Mouse (Mus musculus): Measurements from ENCODE around the gene Itga5.

Itga5 gene

GRCm38 (mm10) chr15:103365471-103366375 lies 840 bp downstream of the Itga5 start:
- no peak for DNase-seq (ENCODE audit: low spot score in 2 of 2)

DNA sequence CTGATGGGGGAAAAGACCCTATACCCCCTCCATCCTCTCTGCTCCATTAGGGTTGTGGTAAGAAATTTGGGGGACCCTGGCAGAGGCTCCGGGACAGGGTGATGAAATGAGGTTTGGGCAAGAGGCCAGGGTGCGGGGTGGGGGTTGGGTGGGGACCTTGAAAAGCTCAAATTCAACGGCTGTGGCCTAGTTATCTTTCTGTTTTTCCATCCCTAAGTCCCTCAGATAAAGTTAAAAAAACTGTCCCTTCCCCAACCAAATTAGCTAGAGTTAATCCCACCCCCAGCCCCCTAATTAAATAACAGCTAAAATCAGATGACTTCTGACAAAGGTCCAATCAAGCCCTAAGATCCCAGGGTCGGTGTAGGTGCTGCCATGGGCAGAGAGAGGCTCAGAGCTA lies 1.8 kb downstream of the Itga5 start:
- DNase-seq (ENCODE audit: low spot score in 2 of 2), result no peak

DNA sequence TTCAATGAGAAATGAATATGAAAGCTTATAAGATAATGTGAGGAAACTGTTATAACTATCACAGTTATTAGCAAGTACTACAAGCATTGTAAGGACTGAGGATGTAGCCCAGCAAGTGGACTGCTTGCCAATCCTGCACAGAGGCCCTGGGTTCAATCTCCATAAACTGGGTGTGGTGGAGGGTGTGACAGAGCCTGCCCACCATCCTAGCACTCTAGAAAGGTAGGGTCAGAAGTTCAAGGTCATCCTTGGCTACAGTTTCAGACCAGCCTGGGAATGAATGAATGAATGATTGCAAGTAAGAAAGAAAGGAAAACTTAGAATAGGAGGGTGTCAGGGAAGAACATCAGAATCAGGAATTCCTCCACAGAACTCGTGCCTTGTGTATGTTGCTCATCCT lies 2.8 kb downstream of the Itga5 start:
- no peak for DNase-seq (ENCODE audit: low spot score in 2 of 2)

DNA sequence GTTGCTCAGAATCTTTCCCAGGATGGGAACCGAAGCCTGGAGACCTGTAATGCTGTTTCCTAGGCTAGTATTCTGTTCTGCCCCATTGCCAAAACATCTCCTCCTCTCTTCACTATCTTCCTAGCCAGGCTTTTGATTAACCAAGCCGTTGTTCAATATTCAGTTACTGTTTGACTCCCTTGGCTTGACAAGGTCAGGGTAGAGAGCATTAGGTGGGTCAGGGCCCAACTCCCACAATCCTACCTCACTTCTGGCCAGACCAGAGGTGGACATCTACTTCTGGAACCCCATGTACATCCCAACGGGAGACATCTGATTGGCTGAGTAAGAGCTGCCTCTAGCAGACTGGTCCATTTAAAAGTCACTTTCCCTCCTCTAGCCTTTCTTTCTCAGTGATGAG lies 3.6 kb downstream of the Itga5 start:
- DNase-seq (ENCODE audit: low spot score in 2 of 2), result no peak

- DNase-seq (ENCODE audit: low spot score in 2 of 2), result no peak
Measured at GRCm38 (mm10) chr15:103362333-103362732, 4.2 kb downstream of the Itga5 start.

GRCm38 (mm10) chr15:103361269-103361668 lies 5.3 kb downstream of the Itga5 start:
- no peak for DNase-seq (ENCODE audit: low spot score in 2 of 2)

DNA sequence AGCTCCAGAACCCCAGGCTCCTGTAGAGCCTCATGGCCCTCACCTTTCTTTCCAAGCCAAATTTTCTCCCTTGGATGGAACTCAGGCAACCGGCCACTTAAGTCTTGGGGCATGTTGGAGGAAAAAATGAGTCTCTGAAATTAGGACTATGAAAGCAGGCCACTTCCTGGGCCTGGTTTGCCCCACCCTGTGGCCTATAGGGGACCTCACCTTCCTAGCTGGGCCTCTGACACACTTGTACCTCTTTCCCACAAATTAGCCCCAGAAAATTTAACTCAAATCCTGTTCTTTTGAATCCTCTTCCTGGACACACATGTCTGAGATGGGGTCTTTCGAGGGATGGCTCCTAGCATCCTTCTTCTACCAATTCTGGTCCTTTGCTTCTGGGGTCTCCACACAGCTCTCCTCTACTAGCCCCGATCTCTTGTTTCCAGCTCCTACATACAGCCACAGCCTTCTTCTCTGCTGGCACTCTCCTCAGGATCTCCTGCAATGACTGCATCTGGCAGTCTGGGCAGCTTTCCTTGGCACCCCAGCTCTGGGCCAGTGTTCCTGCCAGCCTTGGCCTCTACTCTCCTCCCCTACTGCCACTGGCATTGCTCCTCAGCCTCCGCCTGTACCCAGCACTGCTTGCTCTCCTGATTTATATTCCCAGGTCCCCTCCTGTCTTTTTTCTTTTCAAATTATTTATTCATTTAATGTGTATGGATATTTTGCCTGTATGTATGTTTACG lies 6.5 kb downstream of the Itga5 start:
- no peak for DNase-seq (ENCODE audit: low spot score in 2 of 2)

GRCm38 (mm10) chr15:103359122-103359510 lies 7.4 kb downstream of the Itga5 start:
- no peak for DNase-seq (ENCODE audit: low spot score in 2 of 2)

DNA sequence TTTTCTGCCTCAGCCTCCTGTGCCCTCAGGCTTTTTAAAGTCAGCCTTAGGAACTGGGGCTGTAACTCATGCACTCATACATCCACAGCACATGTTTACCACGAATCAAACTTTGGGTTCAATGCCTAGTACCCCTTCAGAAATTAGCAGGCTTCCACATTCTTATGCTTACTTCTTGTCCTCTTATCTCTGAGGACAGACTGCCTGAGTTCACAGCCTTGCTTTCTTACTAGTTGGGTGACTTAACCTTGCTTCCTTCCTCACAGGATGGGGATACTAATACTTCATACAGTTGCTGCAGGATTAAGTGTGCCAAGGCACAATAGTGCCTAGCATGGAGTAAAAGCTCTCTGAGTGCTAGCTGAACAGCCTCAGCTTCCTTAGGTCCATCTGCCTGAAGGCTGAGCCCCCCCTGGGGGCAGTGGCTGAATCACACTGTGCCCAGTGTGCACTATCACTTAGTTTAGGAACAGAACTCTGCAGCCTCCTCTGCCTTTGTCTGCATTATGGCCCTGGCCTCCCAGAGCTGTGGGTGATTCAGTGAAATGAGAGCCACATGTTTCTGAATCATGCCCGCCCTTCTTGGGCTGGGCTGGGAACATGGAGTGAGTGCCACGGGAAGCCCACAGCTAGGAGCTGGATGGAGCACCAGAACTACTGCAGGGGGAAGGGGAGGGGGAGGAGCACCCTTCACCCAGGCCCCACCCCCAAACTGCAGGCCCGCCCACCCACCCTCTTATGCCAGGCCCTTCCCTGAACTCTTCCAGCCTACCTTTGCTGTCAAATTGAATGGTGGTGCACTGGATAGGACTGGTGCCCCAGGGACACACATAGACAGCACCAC lies 8.1 kb downstream of the Itga5 start:
- DNase-seq (ENCODE audit: low spot score in 2 of 2), result no peak

DNA sequence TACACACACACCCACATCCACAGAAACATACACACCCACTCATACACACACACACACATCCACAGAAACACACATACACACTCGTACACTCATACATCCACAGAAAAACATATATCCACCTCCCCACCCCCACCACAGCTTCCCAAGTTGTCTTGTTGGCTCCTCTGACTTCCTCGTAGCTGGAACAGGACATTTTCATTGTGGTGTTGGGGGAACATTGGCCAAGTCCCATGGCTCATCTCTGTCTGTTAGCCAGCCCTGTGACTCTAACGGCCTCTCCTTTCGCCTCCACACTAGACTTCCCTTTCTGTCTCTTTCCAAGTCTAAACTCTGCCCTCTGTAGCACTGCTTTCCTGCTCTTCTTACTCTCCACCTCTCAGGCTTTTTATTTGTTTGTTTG lies 8.7 kb downstream of the Itga5 start:
- DNase-seq (ENCODE audit: low spot score in 2 of 2), result no peak

- DNase-seq (ENCODE audit: low spot score in 2 of 2), result no peak
Measured at GRCm38 (mm10) chr15:103356130-103356529, 10.4 kb downstream of the Itga5 start.

DNA sequence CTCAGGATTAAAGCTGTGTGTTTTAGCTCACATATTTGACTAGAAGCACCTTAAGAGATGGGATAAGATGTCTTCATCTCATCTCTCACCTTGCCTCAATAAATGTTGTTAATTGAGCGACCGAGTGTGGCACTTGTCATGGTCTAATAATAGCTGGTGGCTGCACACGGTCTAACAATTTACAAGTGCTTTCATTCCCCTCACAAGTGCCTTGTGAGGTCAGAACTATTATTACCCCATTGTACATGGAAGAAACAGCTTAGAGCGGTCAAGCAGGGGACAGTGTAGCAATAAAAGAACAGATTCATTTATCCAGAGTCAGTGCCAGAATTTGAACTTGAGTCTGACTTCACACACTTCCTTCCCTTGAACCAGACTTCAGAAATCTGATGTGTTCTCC lies 11.1 kb downstream of the Itga5 start:
- DNase-seq (ENCODE audit: low spot score in 2 of 2), result no peak

DNA sequence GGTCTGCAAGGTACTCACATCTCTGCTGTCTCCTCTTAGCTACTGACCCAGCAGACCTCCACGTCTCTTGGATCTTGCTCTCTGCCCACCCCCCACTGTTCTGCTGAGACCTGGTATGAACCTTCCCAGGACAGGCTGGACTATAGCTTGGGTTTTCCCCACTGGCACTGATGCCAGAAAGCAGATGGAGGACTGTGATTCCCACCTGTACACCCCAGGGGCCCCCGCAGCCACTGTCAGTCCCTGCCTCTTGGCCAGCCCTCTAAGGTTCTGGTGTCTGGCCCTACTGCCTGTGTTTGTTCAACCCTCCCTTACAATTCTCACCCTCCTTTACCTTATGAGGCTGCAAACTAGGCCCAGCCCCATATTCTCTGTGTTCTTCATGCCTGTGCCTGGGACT lies 11.9 kb downstream of the Itga5 start:
- no peak for DNase-seq (ENCODE audit: low spot score in 2 of 2)

- DNase-seq (ENCODE audit: low spot score in 2 of 2), result no peak
Measured at GRCm38 (mm10) chr15:103353511-103354256, 12.9 kb downstream of the Itga5 start.

- peak; percentile 47 to 79 for DNase-seq (ENCODE audit: low spot score in 2 of 2)
Measured at GRCm38 (mm10) chr15:103352856-103353255, 13.7 kb downstream of the Itga5 start.

- peak; percentile 65 to 79 for DNase-seq (ENCODE audit: low spot score in 2 of 2)
Measured at GRCm38 (mm10) chr15:103347275-103347684, 19.3 kb downstream of the Itga5 start.

DNA sequence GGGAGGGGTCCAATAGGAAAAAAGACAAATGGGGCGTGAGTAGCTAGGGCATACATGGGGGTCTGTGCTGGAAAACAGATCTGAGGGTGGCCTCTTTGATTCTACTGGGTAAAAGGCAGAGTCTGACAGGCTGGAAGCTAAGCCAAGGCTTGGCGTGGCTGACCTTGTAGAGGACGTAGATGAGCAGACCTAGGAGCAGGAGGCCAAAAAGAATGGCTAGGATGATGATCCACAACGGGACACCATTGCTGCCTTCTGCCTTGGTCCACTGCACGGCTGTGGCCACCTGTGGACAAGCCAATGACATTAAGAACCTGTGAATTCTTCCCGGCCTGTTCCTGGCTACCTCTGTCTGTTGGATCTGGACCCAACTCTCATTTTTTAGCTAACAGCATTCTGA lies 20.8 kb downstream of the Itga5 start:
- no peak for DNase-seq (ENCODE audit: low spot score in 2 of 2)

DNA sequence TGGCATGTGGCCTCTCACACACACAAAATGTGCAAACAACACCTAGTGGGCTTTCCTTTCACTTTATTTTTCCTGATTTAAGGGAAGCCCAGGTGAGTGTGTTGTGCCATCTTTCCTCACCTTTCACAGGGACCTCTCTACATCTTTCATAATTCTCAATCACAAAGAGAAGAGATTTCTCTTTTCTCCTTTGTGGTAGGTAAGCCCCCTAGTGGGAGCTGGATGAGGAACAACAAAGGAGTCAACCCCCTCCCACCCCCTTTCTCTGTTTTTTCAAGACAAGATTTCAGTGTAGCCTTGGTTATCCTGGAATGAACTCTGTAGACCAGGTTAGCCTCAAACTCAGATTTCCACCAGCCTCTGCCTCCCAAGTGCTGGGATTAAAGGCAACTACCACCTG lies 23.0 kb downstream of the Itga5 start:
- DNase-seq (ENCODE audit: low spot score in 2 of 2), result no peak

DNA sequence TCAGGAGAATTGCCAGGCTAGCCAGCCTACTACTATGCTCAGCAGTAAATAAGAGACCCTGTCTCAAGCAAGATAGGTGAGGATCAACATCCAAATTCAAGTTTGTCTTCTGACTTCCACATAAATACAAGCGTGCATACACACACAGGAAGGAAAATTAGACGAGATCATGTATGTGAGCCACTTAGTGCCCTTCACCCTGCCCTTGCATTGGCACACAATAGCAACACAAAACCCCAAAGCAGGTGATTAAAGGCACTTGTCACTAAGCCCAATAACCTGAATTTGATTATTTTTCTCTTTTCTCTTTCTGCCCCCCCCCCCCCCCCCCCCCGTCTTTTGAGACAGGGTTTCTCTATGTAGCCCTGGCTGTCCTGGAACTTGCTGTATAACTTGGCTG lies 23.6 kb downstream of the Itga5 start:
- DNase-seq (ENCODE audit: low spot score in 2 of 2), result no peak

DNA sequence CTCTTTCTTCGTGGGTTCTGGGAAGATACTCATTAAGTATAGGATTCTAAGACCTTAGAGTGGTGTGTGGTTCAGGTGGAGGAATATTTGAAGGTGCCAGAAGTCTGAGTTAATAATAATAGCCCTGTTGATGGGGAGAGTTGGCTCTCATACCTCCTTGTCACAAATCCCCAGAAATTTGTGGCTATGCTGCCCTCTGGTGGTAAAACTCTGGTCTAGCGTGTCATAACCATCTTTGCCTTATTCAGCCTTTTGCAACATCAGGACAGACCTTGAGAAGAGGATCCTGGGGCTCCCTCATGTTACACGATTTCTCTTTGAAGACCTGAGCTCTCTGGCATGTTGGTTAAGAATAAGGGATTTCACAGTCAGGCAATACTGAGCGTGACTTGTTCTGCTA lies 24.1 kb downstream of the Itga5 start:
- DNase-seq (ENCODE audit: low spot score in 2 of 2), result peak; percentile 75 to 87

DNA sequence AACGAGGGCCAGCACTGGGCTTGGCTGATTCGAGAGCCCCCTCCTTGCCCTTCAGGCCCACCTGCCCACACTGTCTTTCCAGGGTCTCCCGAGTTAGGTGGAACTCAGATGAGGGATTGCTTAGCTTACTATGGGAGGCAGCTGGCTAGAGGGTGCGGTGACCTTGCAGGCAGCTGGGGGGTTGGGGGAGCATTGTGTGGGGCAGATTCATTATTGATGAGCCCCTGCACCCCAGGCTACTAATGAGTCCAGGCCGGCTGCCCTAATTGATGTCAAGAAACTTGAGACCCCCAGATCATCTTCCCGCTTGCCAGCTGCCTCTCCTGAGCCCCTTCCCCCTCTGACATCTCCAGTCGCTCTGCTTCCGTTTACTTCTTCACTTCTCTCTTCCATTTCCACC lies 25.0 kb downstream of the Itga5 start:
- peak in 1 of 2 experiments; percentile 9 for DNase-seq (ENCODE audit: low spot score in 2 of 2)

Measured in spleen, postnatal 4 days (tissue).